Mouse (Mus musculus): ENCODE data around the gene Gpr83. TPM values are rescaled to one million over a fixed set of nuclear protein-coding genes. Genes with fewer than 3 reads are reported as not detected.

The Gpr83 gene
- polyA plus RNA-seq, 1 experiment from 2014 or later: 0.84 TPM

- 54% methylated on average over 5 of the region's 5 CpGs for WGBS
- no peak for ATAC-seq (replicated peaks; ENCODE audit: low FRiP score)
- H3K36me3 ChIP-seq: no peaks in the 10 kb centered on the region
- H3K9ac ChIP-seq: no peak overlapping the region
- 0 out of 2 replicates have a peak, but pooled peaks cover 2% of the 10 kb centered on the region for H3K9me3 ChIP-seq (replicated peaks)
- no peaks in the 10 kb centered on the region for H3K4me1 ChIP-seq
- no peaks in the 10 kb centered on the region for H3K27me3 ChIP-seq
- no peak overlapping the region for H3K4me3 ChIP-seq (replicated peaks)
- H3K4me2 ChIP-seq: no peak overlapping the region
- H3K27ac ChIP-seq: no peak overlapping the region
Measured at GRCm38 (mm10) chr9:14846428-14846827, 13.6 kb upstream of the Gpr83 start.

GRCm38 (mm10) chr9:14848267-14848935 lies 11.6 kb upstream of the Gpr83 start:
- 72% methylated on average over 1 of the region's 1 CpGs for whole genome bisulfite sequencing
- no peak overlapping the region for H3K4me2 ChIP-seq
- 0 out of 2 replicates have a peak, but pooled peaks cover 2% of the 10 kb centered on the region for H3K9me3 ChIP-seq (replicated peaks)
- H3K9ac ChIP-seq: no peak overlapping the region
- no peak overlapping the region for H3K4me3 ChIP-seq (replicated peaks)
- no peaks in the 10 kb centered on the region for H3K27me3 ChIP-seq
- H3K27ac ChIP-seq: no peak overlapping the region
- no peak for ATAC-seq (replicated peaks; ENCODE audit: low FRiP score)
- H3K36me3 ChIP-seq: no peaks in the 10 kb centered on the region
- no peaks in the 10 kb centered on the region for H3K4me1 ChIP-seq

GRCm38 (mm10) chr9:14854585-14854984 lies 5.4 kb upstream of the Gpr83 start:
- H3K9ac ChIP-seq: no peak overlapping the region
- H3K27me3 ChIP-seq: peaks cover 22% of the 10 kb centered on the region
- no peak overlapping the region for H3K4me2 ChIP-seq
- no peak overlapping the region for H3K4me3 ChIP-seq (replicated peaks)
- no peaks in the 10 kb centered on the region for H3K36me3 ChIP-seq
- H3K27ac ChIP-seq: no peak overlapping the region
- no peak for ATAC-seq (replicated peaks; ENCODE audit: low FRiP score)
- 0 out of 2 replicates have a peak, but pooled peaks cover 2% of the 10 kb centered on the region for H3K9me3 ChIP-seq (replicated peaks)
- WGBS: 61% methylated on average over 4 of the region's 4 CpGs
- peaks cover under 1% of the 10 kb centered on the region; the same call in 1 of the 2 replicates for H3K4me1 ChIP-seq

GRCm38 (mm10) chr9:14856922-14857654 lies 2.9 kb upstream of the Gpr83 start:
- Histone ChIP-seq H3K4me1 (peaks cover 11% of the 10 kb centered on the region), H3K36me3 (no peaks in the 10 kb centered on the region), H3K27ac (no peak overlapping the region), H3K4me3 (replicated peaks) (no peak overlapping the region), H3K9me3 (replicated peaks) (no peaks in the 10 kb centered on the region), H3K9ac (no peak overlapping the region), H3K4me2 (no peak overlapping the region), H3K27me3 (peaks cover 46% of the 10 kb centered on the region)
- WGBS: 57% methylated on average over 4 of the region's 4 CpGs
- no peak for ATAC-seq (replicated peaks; ENCODE audit: low FRiP score)

GRCm38 (mm10) chr9:14858170-14858706 lies 1.8 kb upstream of the Gpr83 start:
- H3K9ac ChIP-seq: no peak overlapping the region
- no peaks in the 10 kb centered on the region for H3K36me3 ChIP-seq
- no peak overlapping the region for H3K4me2 ChIP-seq
- WGBS: 64% methylated on average over 7 of the region's 7 CpGs
- H3K4me1 ChIP-seq: peaks cover 11% of the 10 kb centered on the region
- no peak overlapping the region for H3K27ac ChIP-seq
- H3K4me3 ChIP-seq (replicated peaks): no peak overlapping the region
- no peak for ATAC-seq (replicated peaks; ENCODE audit: low FRiP score)
- peaks cover 55% of the 10 kb centered on the region for H3K27me3 ChIP-seq
- H3K9me3 ChIP-seq (replicated peaks): no peaks in the 10 kb centered on the region

- Histone ChIP-seq H3K36me3 (no peaks in the 10 kb centered on the region), H3K9me3 (replicated peaks) (no peaks in the 10 kb centered on the region), H3K4me3 (replicated peaks) (no peak overlapping the region), H3K9ac (no peak overlapping the region), H3K4me1 (peaks cover 11% of the 10 kb centered on the region), H3K27ac (no peak overlapping the region), H3K4me2 (no peak overlapping the region), H3K27me3 (peaks cover 55% of the 10 kb centered on the region)
- 83% methylated on average over 3 of the region's 3 CpGs for WGBS
- no peak for ATAC-seq (replicated peaks; ENCODE audit: low FRiP score)
Measured at GRCm38 (mm10) chr9:14858782-14859181, 1.2 kb upstream of the Gpr83 start.

- no peak overlapping the region for H3K9ac ChIP-seq
- no peak overlapping the region for H3K4me2 ChIP-seq
- no peaks in the 10 kb centered on the region for H3K9me3 ChIP-seq (replicated peaks)
- peaks cover 48% of the 10 kb centered on the region for H3K27me3 ChIP-seq
- no peak overlapping the region for H3K4me3 ChIP-seq (replicated peaks)
- WGBS: 94% methylated on average over 3 of the region's 3 CpGs
- no peak for ATAC-seq (replicated peaks; ENCODE audit: low FRiP score)
- H3K27ac ChIP-seq: no peak overlapping the region
- H3K4me1 ChIP-seq: peaks cover 11% of the 10 kb centered on the region
- no peaks in the 10 kb centered on the region for H3K36me3 ChIP-seq
Measured at GRCm38 (mm10) chr9:14863126-14863525, 3.1 kb downstream of the Gpr83 start.

- peaks cover 32% of the 10 kb centered on the region for H3K27me3 ChIP-seq
- no peaks in the 10 kb centered on the region for H3K36me3 ChIP-seq
- H3K4me1 ChIP-seq: peaks cover 9% of the 10 kb centered on the region
- WGBS: 83% methylated on average over 9 of the region's 9 CpGs
- no peak overlapping the region for H3K9ac ChIP-seq
- H3K27ac ChIP-seq: no peak overlapping the region
- no peak overlapping the region for H3K4me3 ChIP-seq (replicated peaks)
- H3K4me2 ChIP-seq: no peak overlapping the region
- no peaks in the 10 kb centered on the region for H3K9me3 ChIP-seq (replicated peaks)
- ATAC-seq (replicated peaks; ENCODE audit: low FRiP score): no peak
Measured at GRCm38 (mm10) chr9:14864726-14865125, 4.7 kb downstream of the Gpr83 start.

- ATAC-seq (replicated peaks; ENCODE audit: low FRiP score): peak; percentile 59
- Histone ChIP-seq H3K9ac (no peak overlapping the region), H3K27me3 (peaks cover 10% of the 10 kb centered on the region), H3K4me3 (replicated peaks) (no peak overlapping the region), H3K27ac (no peak overlapping the region), H3K4me2 (no peak overlapping the region), H3K9me3 (replicated peaks) (no peaks in the 10 kb centered on the region), H3K36me3 (no peaks in the 10 kb centered on the region), H3K4me1 (peaks cover 4% of the 10 kb centered on the region; the same call in 1 of the 2 replicates)
- 40% methylated on average over 7 of the region's 7 CpGs for WGBS
Measured at GRCm38 (mm10) chr9:14866957-14867356, 6.9 kb downstream of the Gpr83 start.

GRCm38 (mm10) chr9:14868326-14868725 lies 8.3 kb downstream of the Gpr83 start:
- H3K9ac ChIP-seq: no peak overlapping the region
- WGBS: 96% methylated on average over 8 of the region's 8 CpGs
- H3K27me3 ChIP-seq: no peaks in the 10 kb centered on the region; the same call in 1 of the 2 replicates
- no peaks in the 10 kb centered on the region for H3K36me3 ChIP-seq
- H3K4me3 ChIP-seq (replicated peaks): no peak overlapping the region
- H3K4me1 ChIP-seq: peaks cover 12% of the 10 kb centered on the region; the same call in 1 of the 2 replicates
- no peak overlapping the region for H3K27ac ChIP-seq
- H3K4me2 ChIP-seq: no peak overlapping the region
- no peak for ATAC-seq (replicated peaks; ENCODE audit: low FRiP score)
- H3K9me3 ChIP-seq (replicated peaks): no peaks in the 10 kb centered on the region

GRCm38 (mm10) chr9:14870377-14870776 lies 10.4 kb downstream of the Gpr83 start:
- H3K9me3 ChIP-seq (replicated peaks): no peaks in the 10 kb centered on the region
- no peak overlapping the region for H3K4me2 ChIP-seq
- H3K4me3 ChIP-seq (replicated peaks): no peak overlapping the region
- H3K27me3 ChIP-seq: no peaks in the 10 kb centered on the region
- H3K9ac ChIP-seq: no peak overlapping the region
- H3K27ac ChIP-seq: no peak overlapping the region
- H3K4me1 ChIP-seq: peaks cover 12% of the 10 kb centered on the region; the same call in 1 of the 2 replicates
- ATAC-seq (replicated peaks; ENCODE audit: low FRiP score): no peak
- 94% methylated on average over 2 of the region's 2 CpGs for WGBS
- H3K36me3 ChIP-seq: no peaks in the 10 kb centered on the region

GRCm38 (mm10) chr9:14870802-14871201 lies 10.8 kb downstream of the Gpr83 start:
- H3K9me3 ChIP-seq (replicated peaks): no peaks in the 10 kb centered on the region
- peaks cover 12% of the 10 kb centered on the region; the same call in 1 of the 2 replicates for H3K4me1 ChIP-seq
- H3K4me2 ChIP-seq: no peak overlapping the region
- no peak overlapping the region for H3K4me3 ChIP-seq (replicated peaks)
- WGBS: 87% methylated on average over 10 of the region's 10 CpGs
- H3K9ac ChIP-seq: no peak overlapping the region
- no peaks in the 10 kb centered on the region for H3K36me3 ChIP-seq
- H3K27me3 ChIP-seq: no peaks in the 10 kb centered on the region
- ATAC-seq (replicated peaks; ENCODE audit: low FRiP score): no peak
- H3K27ac ChIP-seq: no peak overlapping the region

Measured in kidney, embryonic 15.5 days (tissue).